Mouse (Mus musculus) embryonic fibroblast, embryonic 13.5 days (primary cell): ENCODE measurements around the gene Prr36.

Source experiments
- CTCF ChIP-seq: IDR thresholded peaks from 2 replicates; pipeline ENCODE4 v1.5.1; 2011; ENCODE audit warnings: mild to moderate bottlenecking, control low read depth, low read length, moderate library complexity, borderline replicate concordance; ENCODE audit not compliant: insufficient read depth
- POLR2A ChIP-seq: IDR thresholded peaks from 2 replicates; pipeline ENCODE4 v1.6.1; 2011; ENCODE audit warnings: low read depth, mild to moderate bottlenecking, control low read depth, low read length, moderate library complexity

DNA sequence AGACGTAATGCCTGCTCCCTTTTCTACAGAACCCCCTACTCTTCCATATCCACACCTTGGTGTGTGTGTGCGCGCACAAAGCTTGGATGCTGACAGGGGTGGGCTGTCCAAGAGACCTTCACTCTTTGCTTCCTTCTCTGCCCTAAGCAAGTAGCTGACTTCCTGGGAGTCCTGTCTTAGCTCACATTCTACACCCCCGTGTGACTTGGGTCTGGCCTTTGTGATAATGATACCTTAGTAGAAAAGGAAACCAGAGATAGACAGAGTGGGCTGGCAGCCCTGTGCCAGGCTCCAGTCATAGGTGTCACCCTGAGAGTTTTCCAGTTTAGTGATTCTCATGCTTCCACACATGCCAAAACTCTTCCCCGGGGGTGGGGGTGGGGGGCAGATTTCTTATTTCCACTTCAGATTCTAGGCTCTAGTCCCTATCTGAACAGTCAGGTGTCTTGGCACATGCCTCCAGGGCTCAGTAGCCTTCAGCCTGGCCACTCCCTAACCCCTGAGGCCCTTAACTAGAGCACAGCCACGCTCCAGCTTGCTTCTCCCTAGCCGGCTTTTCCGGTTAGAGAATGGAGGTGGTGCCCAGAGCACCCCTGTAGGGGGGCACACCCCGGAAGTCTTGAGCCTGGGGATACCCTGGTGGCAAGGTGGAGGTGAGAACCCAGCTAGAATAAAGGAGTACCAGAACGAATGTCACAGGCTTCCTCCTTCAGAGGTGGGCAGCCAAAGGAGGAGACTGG, 13.5 kb upstream of the Prr36 start:
- TF ChIP-seq CTCF (no peak), POLR2A (no peak)
